In genomic region chr13:72625236-72625950, GRCm38 (mm10) we compare ENCODE assay signal across 7 mouse cellular contexts. TPM values are rescaled to one million over a fixed set of nuclear protein-coding genes. Genes with fewer than 3 reads are reported as not detected.
A peak's percentile ranks its signal among the peaks of the same experiment; 100 is the strongest.
DNase-seq lines count a peak whose midpoint lies in the region; ATAC-seq and TF ChIP-seq lines count a peak whose summit lies in the region.

No protein-coding gene starts in this region.

- peak overlapping the region; percentile 61 for H3K4me2 ChIP-seq in hindbrain, embryonic 16.5 days (ENCODE audit: low read length)
- peak overlapping the region; percentile 64 for H3K4me2 ChIP-seq in lung, postnatal 0 days (replicated peaks; ENCODE audit: low read depth, low read length)
- H3K4me2 ChIP-seq in stomach, postnatal 0 days (replicated peaks; ENCODE audit: low read depth) = peak overlapping the region; percentile 67

- no peak overlapping the region for H3K9ac ChIP-seq in hindbrain, embryonic 16.5 days (ENCODE audit: low read depth, low read length)
- no peak overlapping the region for H3K9ac ChIP-seq in lung, postnatal 0 days (replicated peaks; ENCODE audit: low read depth)
- H3K9ac ChIP-seq in stomach, postnatal 0 days (ENCODE audit: low read length) = no peak overlapping the region

- 10% methylated on average over 28 of the region's 28 CpGs for WGBS in hindbrain, embryonic 16.5 days
- WGBS in lung, postnatal 0 days = 6% methylated on average over 28 of the region's 28 CpGs
- 16% methylated on average over 28 of the region's 28 CpGs for WGBS in stomach, postnatal 0 days

- no peaks in the 10 kb centered on the region for H3K36me3 ChIP-seq in hindbrain, embryonic 16.5 days (ENCODE audit: control insufficient read depth, insufficient read depth, low read length)
- H3K36me3 ChIP-seq in lung, postnatal 0 days (ENCODE audit: insufficient read depth, low read length) = no peaks in the 10 kb centered on the region
- H3K36me3 ChIP-seq in stomach, postnatal 0 days (ENCODE audit: control insufficient read depth, insufficient read depth, low read length) = no peaks in the 10 kb centered on the region

- H3K27ac ChIP-seq in bone marrow macrophage, adult 2 months (ENCODE audit: insufficient read depth, low read depth, low read length) = no peak overlapping the region
- no peak overlapping the region for H3K27ac ChIP-seq in hindbrain, embryonic 16.5 days (ENCODE audit: low read depth, low read length)
- H3K27ac ChIP-seq in lung, postnatal 0 days (ENCODE audit: low read length) = peak overlapping the region; percentile 68
- no peak overlapping the region for H3K27ac ChIP-seq in stomach, postnatal 0 days (replicated peaks)

- H3K9me3 ChIP-seq in hindbrain, embryonic 16.5 days (ENCODE audit: control insufficient read depth, low read length) = no peaks in the 10 kb centered on the region
- H3K9me3 ChIP-seq in lung, postnatal 0 days (ENCODE audit: low read length) = no peaks in the 10 kb centered on the region
- no peaks in the 10 kb centered on the region for H3K9me3 ChIP-seq in stomach, postnatal 0 days (ENCODE audit: control insufficient read depth, low read length)

- TF ChIP-seq POLR2A in bone marrow macrophage, adult 2 months (IDR thresholded peaks at IDR 0.05; ENCODE audit: borderline replicate concordance, low read depth, low read length) = no peak

- peak overlapping the region; percentile 33; the same call in 1 of the 2 replicates for H3K4me3 ChIP-seq in bone marrow macrophage, adult 2 months (ENCODE audit: insufficient read depth, low read length)
- 0 out of 2 replicates have a peak overlapping the region, but pooled peaks have one; percentile 9 for H3K4me3 ChIP-seq in hindbrain, embryonic 16.5 days (ENCODE audit: low read length)
- peak overlapping the region; percentile 46 for H3K4me3 ChIP-seq in lung, postnatal 0 days (ENCODE audit: low read depth, low read length)
- H3K4me3 ChIP-seq in stomach, postnatal 0 days (ENCODE audit: low read depth, low read length) = peak overlapping the region; percentile 38

- no peak for ATAC-seq in hindbrain, embryonic 16.5 days
- no peak for ATAC-seq in lung, postnatal 0 days
- ATAC-seq in stomach, postnatal 0 days (ENCODE audit: low FRiP score, low TSS enrichment) = no peak

- peak; percentile 33; the same call in 1 of the 2 replicates for TF ChIP-seq CTCF in bone marrow macrophage, adult 2 months (IDR thresholded peaks at IDR 0.05; ENCODE audit: low read depth, low read length)
- TF ChIP-seq CTCF in lung, postnatal 0 days (IDR thresholded peaks at IDR 0.05) = peak; percentile 64
- TF ChIP-seq CTCF in stomach, postnatal 0 days (IDR thresholded peaks at IDR 0.05; ENCODE audit: low read depth) = peak; percentile 61

- DNase-seq in ES-CJ7 (ENCODE audit: low read depth, low spot score) = peak; percentile 23
- peak; percentile 65 for DNase-seq in lung, postnatal 0 days (ENCODE audit: low spot score)
- DNase-seq in stomach, postnatal 0 days (ENCODE audit: low spot score) = peak; percentile 53
- no peak for DNase-seq in spleen, adult 12 weeks (ENCODE audit: low spot score)
- DNase-seq in urinary bladder, postnatal 10 days (ENCODE audit: low spot score) = no peak

- no peaks in the 10 kb centered on the region for H3K4me1 ChIP-seq in bone marrow macrophage, adult 2 months (ENCODE audit: control insufficient read depth, insufficient read depth, low read length)
- H3K4me1 ChIP-seq in hindbrain, embryonic 16.5 days (ENCODE audit: control insufficient read depth, insufficient read depth, low read depth, low read length) = peaks cover 16% of the 10 kb centered on the region
- H3K4me1 ChIP-seq in lung, postnatal 0 days (ENCODE audit: insufficient read depth, low read depth, low read length) = no peaks in the 10 kb centered on the region
- no peaks in the 10 kb centered on the region for H3K4me1 ChIP-seq in stomach, postnatal 0 days (replicated peaks; ENCODE audit: control insufficient read depth, insufficient read depth)

- no peak for TF ChIP-seq EP300 in lung, postnatal 0 days (IDR thresholded peaks at IDR 0.05)
- no peak for TF ChIP-seq EP300 in stomach, postnatal 0 days (optimal IDR thresholded peaks at IDR 0.05)

- peaks cover 22% of the 10 kb centered on the region for H3K27me3 ChIP-seq in hindbrain, embryonic 16.5 days (replicated peaks; ENCODE audit: control insufficient read depth, insufficient read depth, low read length)
- H3K27me3 ChIP-seq in lung, postnatal 0 days (replicated peaks; ENCODE audit: insufficient read depth, low read length) = peaks cover 29% of the 10 kb centered on the region
- peaks cover 18% of the 10 kb centered on the region; the same call in 1 of the 2 replicates for H3K27me3 ChIP-seq in stomach, postnatal 0 days (ENCODE audit: control insufficient read depth, insufficient read depth, low read length)

RNA-seq across cellular contexts. Expression of gene Irx2, which starts 3.2 kb away (rescaled TPM):
- not detected in 2 replicates for polyA plus RNA-seq in bone marrow macrophage, adult 2 months (2012; ENCODE audit: insufficient read depth, insufficient read length, missing spikeins)
- 19.3 and 22.6 TPM in 2 replicates for polyA plus RNA-seq in hindbrain, embryonic 16.5 days (2015; fragmentation: Nextera tagmentation; extraction: Ambion mirVana)
- 36.2 and 40.0 TPM in 2 replicates for polyA plus RNA-seq in lung, postnatal 0 days (2015; fragmentation: Nextera tagmentation; extraction: Ambion mirVana)
- 11.1 and 12.5 TPM in 2 replicates for polyA plus RNA-seq in stomach, postnatal 0 days (2015; fragmentation: Nextera tagmentation; extraction: Ambion mirVana)

Comparison
In these comparisons a context has a peak if more than half of its experiments do, and no peak if none do; other contexts are left out.
1. DNase-seq: peak in ES-CJ7 (single experiment), lung, postnatal 0 days (single experiment) and stomach, postnatal 0 days (single experiment); none in spleen, adult 12 weeks (single experiment) and urinary bladder, postnatal 10 days (single experiment).
2. RNA of gene Irx2, which starts 3.2 kb away (polyA plus RNA-seq): 36.2 to 40.0 TPM in lung, postnatal 0 days, 19.3 to 22.6 TPM in hindbrain, embryonic 16.5 days and 11.1 to 12.5 TPM in stomach, postnatal 0 days; not detected in bone marrow macrophage, adult 2 months; every median in the first group is over 10 times any median in the second.
3. Peak in every context shown above with its lines, with median percentiles within 50 percentile points of each other: H3K4me3 ChIP-seq, CTCF ChIP-seq and H3K4me2 ChIP-seq.